Mouse (Mus musculus) left cerebral cortex, postnatal 36 days (tissue): ENCODE measurements at regions not wholly inside any gene's neighbourhood (a gene's known extent, or its start where the extent isn't known, plus 50 kb on each side); places are given as distances from the start of the nearest gene placed in this dataset.

Experiments
- DNase-seq, 2 experiments: peaks; one replicate each; pipeline ENCODE4 v3.0.0; 2021 to 2022; ENCODE audit warnings: low spot score in 2 of 2, mixed read lengths in 1 of 2
- intact Hi-C: fragments of 180-260 bp; cut with DNase I; formaldehyde crosslinking; loops from one replicate; pipeline ENCODE4 v1.15.1; 2025

GRCm38 (mm10) chr9:61163671-61164288 is 208.4 kb upstream of the Tle3 start:
- intact Hi-C loops: no loop called here
- no peak for DNase-seq

- DNase-seq: no peak
- intact Hi-C loops: no loop called here
These were observed 207.5 kb upstream of the Tle3 start for GRCm38 (mm10) chr9:61164501-61165251.

- no peak for DNase-seq
- intact Hi-C loops: no loop called here
These were observed 206.1 kb upstream of the Tle3 start for GRCm38 (mm10) chr9:61166115-61166514.

GRCm38 (mm10) chr9:61167097-61167842 is 204.9 kb upstream of the Tle3 start:
- intact Hi-C loops: no loop called here

GRCm38 (mm10) chr9:61168931-61169330 is 203.2 kb upstream of the Tle3 start:
- no peak for DNase-seq
- intact Hi-C loops: no loop called here

More at GRCm38 (mm10) chr9:61167097-61167842, 204.9 kb upstream of the Tle3 start:
- DNase-seq: no peak

GRCm38 (mm10) chr9:61169506-61170090 is 202.6 kb upstream of the Tle3 start:
- intact Hi-C loops: no loop called here
- no peak for DNase-seq

GRCm38 (mm10) chr9:61170921-61171320 is 201.2 kb upstream of the Tle3 start:
- intact Hi-C loops: no loop called here
- DNase-seq: no peak

GRCm38 (mm10) chr9:61172421-61172820 is 199.7 kb upstream of the Tle3 start:
- intact Hi-C loops: no loop called here
- no peak for DNase-seq

- intact Hi-C loops: no loop called here
- DNase-seq: no peak
These were observed 198.6 kb upstream of the Tle3 start for GRCm38 (mm10) chr9:61173548-61173947.

- intact Hi-C loops: no loop called here
- no peak for DNase-seq
These were observed 196.8 kb upstream of the Tle3 start for GRCm38 (mm10) chr9:61175381-61175780.

- no peak for DNase-seq
- intact Hi-C loops: no loop called here
These were observed 195.3 kb upstream of the Tle3 start for GRCm38 (mm10) chr9:61176856-61177255.

GRCm38 (mm10) chr9:61186541-61187420 is 185.4 kb upstream of the Tle3 start:
- intact Hi-C loops: no loop called here
- DNase-seq: no peak

- DNase-seq: no peak
- intact Hi-C loops: no loop called here
These were observed 184.3 kb upstream of the Tle3 start for GRCm38 (mm10) chr9:61187713-61188399.

GRCm38 (mm10) chr9:61189295-61189694 is 182.9 kb upstream of the Tle3 start:
- no peak for DNase-seq
- intact Hi-C loops: no loop called here

- intact Hi-C loops: no loop called here
- no peak for DNase-seq
These were observed 173.0 kb upstream of the Tle3 start for GRCm38 (mm10) chr9:61199077-61199753.

GRCm38 (mm10) chr9:61199891-61200290 is 172.3 kb upstream of the Tle3 start:
- intact Hi-C loops: no loop called here
- no peak for DNase-seq

- intact Hi-C loops: no loop called here
- no peak for DNase-seq
These were observed 171.7 kb upstream of the Tle3 start for GRCm38 (mm10) chr9:61200295-61200955.

- no peak for DNase-seq
- intact Hi-C loops: no loop called here
These were observed 167.1 kb upstream of the Tle3 start for GRCm38 (mm10) chr9:61205049-61205448.
